Mouse (Mus musculus) kidney, postnatal 0 days (tissue): Measurements from ENCODE around the gene Myod1. TPM values are rescaled to one million over a fixed set of nuclear protein-coding genes. Genes with fewer than 3 reads are reported as not detected.

ENCODE experiments used
- ATAC-seq: fragments of 200-750 bp; cut with Nextera tagmentation; replicated peaks from 2 replicates; pipeline ENCODE4 v1.8.0; 2017; ENCODE audit warnings: low read depth, moderate number of reproducible peaks, moderate TSS enrichment, moderate library complexity; ENCODE audit not compliant: low FRiP score
- DNase-seq: peaks from one replicate; pipeline ENCODE4 v3.0.0-alpha.2; 2016; ENCODE audit warnings: low spot score
- H3K27ac ChIP-seq: fragments of 300-500 bp; sonication (generic); 2 replicates; pipeline ENCODE4 v1.5.1; 2014; ENCODE audit warnings: mild to moderate bottlenecking
- H3K27me3 ChIP-seq: fragments of 300-500 bp; sonication (generic); 2 replicates; pipeline ENCODE4 v1.6.1; 2014; ENCODE audit warnings: low read length, mixed read lengths; ENCODE audit not compliant: insufficient read depth
- H3K36me3 ChIP-seq: fragments of 300-500 bp; sonication (generic); 2 replicates; pipeline ENCODE4 v1.6.1; 2014; ENCODE audit warnings: low read length, mixed read lengths; ENCODE audit not compliant: insufficient read depth
- H3K4me1 ChIP-seq: fragments of 300-500 bp; sonication (generic); replicated peaks from 2 replicates; pipeline ENCODE4 v1.6.1; 2014; ENCODE audit warnings: antibody characterized with exemption, low read length, mixed read lengths; ENCODE audit not compliant: insufficient read depth
- H3K4me2 ChIP-seq: fragments of 300-500 bp; sonication (generic); 2 replicates; pipeline ENCODE4 v1.6.1; 2014; ENCODE audit warnings: mild to moderate bottlenecking, low read length, moderate library complexity, mixed read lengths
- H3K4me3 ChIP-seq: fragments of 300-500 bp; sonication (generic); replicated peaks from 2 replicates; pipeline ENCODE4 v1.5.1; 2014; ENCODE audit warnings: low read depth, low read length
- H3K9ac ChIP-seq: fragments of 300-500 bp; sonication (generic); 2 replicates; pipeline ENCODE4 v1.6.1; 2014; ENCODE audit warnings: low read depth, low read length
- H3K9me3 ChIP-seq: fragments of 300-500 bp; sonication (generic); replicated peaks from 2 replicates; pipeline ENCODE4 v1.6.1; 2016; ENCODE audit warnings: low read length, inconsistent platforms, mixed read lengths
- CTCF ChIP-seq: IDR thresholded peaks from 2 replicates; pipeline ENCODE4 v1.5.1; 2016; ENCODE audit warnings: antibody characterized with exemption, low read depth, mild to moderate bottlenecking, moderate library complexity
- WGBS: fragments of 180-500 bp; shearing (Covaris S2); extraction: QIAGEN DNeasy Blood & Tissue Kit; methylation state at CpG from one replicate; pipeline ENCODE4 v1.1.7; 2014; 5-methylcytosine and 5-hydroxymethylcytosine counted together
- polyA plus RNA-seq: library from polyadenylated mRNA; unstranded; fragments of >200 nt; fragmentation: Nextera tagmentation; extraction: Ambion mirVana; gene quantifications from 2 replicates; pipeline ENCODE4 v1.2.1, GENCODE M21; 2015

Gene Myod1
- polyA plus RNA-seq, 1 experiment from 2014 or later, result not detected

DNA sequence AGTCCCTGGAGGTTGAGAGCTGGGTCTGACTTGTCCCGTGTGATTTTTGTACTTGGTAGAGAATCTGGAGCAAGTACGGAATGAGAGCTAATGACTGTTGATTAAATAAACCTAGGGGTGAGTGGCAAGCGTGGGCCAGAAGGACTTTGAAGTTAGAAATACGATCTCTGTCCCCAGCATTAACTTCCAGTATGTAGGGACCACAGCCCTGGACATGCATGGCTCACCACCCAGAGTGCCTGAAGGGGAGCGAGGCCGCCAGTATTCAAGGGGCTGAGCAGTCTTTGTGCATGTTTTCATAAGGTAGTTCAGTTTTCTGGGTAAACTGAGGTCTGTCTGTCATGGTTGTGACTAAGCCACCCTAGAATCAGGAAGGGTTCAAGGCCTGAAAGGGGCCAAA, 19.3 kb downstream of the Myod1 start:
- H3K36me3 ChIP-seq, result no peaks in the 10 kb centered on the region
- peaks cover 50% of the 10 kb centered on the region for H3K27me3 ChIP-seq
- ATAC-seq (no peak), DNase-seq (no peak)
- H3K9me3 ChIP-seq, result no peaks in the 10 kb centered on the region
- H3K4me2 ChIP-seq, result 0 out of 2 replicates have a peak overlapping the region, but pooled peaks have one; percentile 76
- no peak overlapping the region for H3K9ac ChIP-seq
- no peak overlapping the region for H3K4me3 ChIP-seq
- WGBS, result 15% methylated on average over 6 of the region's 6 CpGs
- no peak overlapping the region for H3K27ac ChIP-seq
- peaks cover 10% of the 10 kb centered on the region for H3K4me1 ChIP-seq
- TF ChIP-seq CTCF, result no peak

DNA sequence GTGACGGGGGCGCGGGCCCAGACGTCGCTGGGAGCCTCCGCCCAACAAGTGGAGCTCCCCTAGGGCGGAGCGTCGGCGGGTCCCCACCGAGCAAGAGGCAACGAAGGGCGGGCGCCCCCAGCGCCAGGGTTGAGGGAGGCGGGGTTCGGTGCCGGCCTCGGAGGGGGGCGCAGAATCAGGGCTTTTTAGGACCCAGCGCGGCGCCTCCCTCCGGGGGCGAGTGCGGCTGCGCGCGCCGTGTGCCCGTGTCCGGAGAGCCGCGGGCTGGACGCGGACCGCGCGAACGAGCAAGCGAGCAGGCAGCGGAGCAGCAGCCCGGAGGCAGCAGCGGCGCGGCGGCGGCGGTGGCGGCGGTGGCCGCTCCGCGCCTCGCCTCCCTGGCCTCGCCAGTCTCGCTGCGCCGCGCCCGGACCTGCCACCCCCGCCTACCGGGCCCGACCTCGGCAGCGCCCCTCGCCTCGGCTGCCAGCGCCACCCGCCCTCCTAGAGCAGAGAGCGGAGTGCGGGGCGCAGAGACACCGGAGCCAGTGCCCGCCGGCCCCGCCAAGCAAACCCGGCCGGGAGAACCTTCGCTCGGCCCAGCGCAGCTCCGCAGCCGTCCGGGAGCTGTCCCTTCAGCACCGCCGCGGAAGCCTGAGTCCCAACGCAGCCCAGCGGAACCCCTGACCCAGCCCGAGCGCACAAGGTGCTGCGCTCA, 20.1 kb downstream of the Myod1 start, which contains the start of gene Kcnc1:
Kcnc1 (plus strand) TSS at position 267 of the 697 bp plus-strand sequence.
- ATAC-seq (peak; percentile 77), DNase-seq (peak; percentile 86)
- peak within 1 kb of the TSS; percentile 76 for H3K4me2 ChIP-seq
- no peaks in the 10 kb centered on the region for H3K9me3 ChIP-seq
- H3K27me3 ChIP-seq, result peaks cover 50% of the 10 kb centered on the region
- no peak for TF ChIP-seq CTCF
- H3K27ac ChIP-seq, result no peak within 1 kb of the TSS
- H3K4me1 ChIP-seq, result peaks cover 10% of the 10 kb centered on the region
- peak within 1 kb of the TSS; percentile 37 for H3K4me3 ChIP-seq
- H3K9ac ChIP-seq, result no peak within 1 kb of the TSS
- H3K36me3 ChIP-seq, result no peaks in the 10 kb centered on the region
- WGBS, result under 1% methylated on average over 41 of the region's 93 CpGs

DNA sequence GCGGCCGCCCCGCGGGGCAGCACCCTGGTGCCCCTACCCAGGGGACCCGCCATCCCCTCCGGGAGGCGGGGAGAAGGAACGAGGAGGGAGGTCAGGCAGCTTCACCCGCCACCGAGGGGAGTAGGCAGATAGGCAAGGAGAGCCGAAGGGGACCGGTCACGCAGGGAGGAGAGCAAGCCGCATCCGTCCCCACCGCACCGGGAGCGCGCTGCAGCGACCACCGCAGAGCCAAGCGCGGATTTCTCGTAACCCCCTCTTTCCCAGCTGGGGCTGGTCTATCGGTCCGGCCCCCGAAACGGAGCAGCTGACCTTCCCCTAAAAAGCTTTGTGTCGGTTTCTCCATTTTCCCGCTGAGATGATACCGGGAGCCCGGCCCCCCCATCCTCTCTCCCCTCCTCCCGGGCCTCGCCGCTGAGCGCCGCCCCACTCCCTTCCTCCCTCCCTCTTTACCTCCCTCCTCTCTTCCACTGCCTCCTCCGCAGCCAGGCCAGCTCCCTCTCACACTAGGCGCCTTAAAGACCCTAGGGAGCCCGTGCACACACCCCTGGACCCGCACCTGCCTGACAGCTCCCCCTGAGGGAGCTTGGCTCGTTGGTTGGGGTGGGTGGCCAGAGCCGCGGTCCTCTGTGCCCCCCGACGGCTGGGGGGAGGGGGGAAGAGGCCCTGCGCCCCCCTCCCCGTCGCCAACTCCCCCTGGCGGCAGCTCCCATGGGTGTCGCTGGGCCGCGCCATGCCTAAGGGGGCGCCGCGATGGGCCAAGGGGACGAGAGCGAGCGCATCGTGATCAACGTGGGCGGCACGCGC, 20.9 kb downstream of the Myod1 start:
- peak overlapping the region; percentile 76 for H3K4me2 ChIP-seq
- no peak overlapping the region for H3K9ac ChIP-seq
- H3K36me3 ChIP-seq, result no peaks in the 10 kb centered on the region
- peaks cover 47% of the 10 kb centered on the region for H3K27me3 ChIP-seq
- no peaks in the 10 kb centered on the region for H3K9me3 ChIP-seq
- peak; percentile 28; the same call in 1 of the 2 replicates for TF ChIP-seq CTCF
- WGBS, result 2% methylated on average over 59 of the region's 64 CpGs
- no peak for ATAC-seq
- DNase-seq, result no peak
- peak overlapping the region; percentile 37; the same call in 1 of the 2 replicates for H3K4me3 ChIP-seq
- no peak overlapping the region for H3K27ac ChIP-seq
- H3K4me1 ChIP-seq, result peaks cover 10% of the 10 kb centered on the region

DNA sequence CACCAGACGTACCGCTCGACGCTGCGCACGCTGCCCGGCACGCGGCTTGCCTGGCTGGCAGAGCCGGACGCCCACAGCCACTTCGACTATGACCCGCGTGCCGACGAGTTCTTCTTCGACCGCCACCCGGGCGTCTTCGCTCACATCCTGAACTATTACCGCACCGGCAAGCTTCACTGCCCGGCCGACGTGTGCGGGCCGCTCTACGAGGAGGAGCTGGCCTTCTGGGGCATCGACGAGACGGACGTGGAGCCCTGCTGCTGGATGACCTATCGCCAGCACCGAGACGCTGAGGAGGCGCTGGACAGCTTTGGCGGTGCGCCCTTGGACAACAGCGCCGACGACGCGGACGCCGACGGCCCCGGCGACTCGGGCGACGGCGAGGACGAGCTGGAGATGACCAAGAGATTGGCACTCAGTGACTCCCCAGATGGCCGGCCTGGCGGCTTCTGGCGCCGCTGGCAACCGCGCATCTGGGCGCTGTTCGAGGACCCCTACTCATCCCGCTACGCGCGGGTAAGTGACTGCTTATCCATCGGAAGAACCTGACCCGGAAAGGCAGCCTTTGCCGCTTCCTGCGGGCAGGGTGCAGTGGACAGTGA, 21.6 kb downstream of the Myod1 start:
- no peak for DNase-seq
- 14% methylated on average over 64 of the region's 70 CpGs for WGBS
- no peak overlapping the region for H3K9ac ChIP-seq

DNA sequence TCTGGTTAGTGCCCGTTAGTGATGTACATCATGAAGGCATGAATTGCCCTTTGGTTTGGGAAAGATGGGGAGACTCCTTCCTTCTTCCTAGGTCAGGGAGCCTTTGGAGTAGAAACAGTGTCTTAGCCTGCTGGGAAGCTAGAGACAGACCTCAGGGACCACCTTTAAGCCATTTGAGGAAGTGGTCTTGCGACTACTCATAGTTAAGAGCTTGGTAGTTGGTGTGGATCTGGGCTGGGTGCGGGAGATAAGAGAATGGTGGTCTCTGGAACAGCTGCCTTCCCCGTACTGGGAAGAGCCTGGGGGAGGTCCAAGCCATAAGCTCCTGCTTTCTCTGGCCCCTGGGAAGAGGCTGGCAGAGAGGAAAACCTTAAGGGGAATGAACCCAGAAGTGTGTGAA, 22.3 kb downstream of the Myod1 start:
- Histone ChIP-seq H3K9ac (no peak overlapping the region), H3K27me3 (peaks cover 43% of the 10 kb centered on the region), H3K4me3 (no peak overlapping the region), H3K9me3 (no peaks in the 10 kb centered on the region), H3K27ac (no peak overlapping the region), H3K36me3 (no peaks in the 10 kb centered on the region), H3K4me2 (no peak overlapping the region), H3K4me1 (peaks cover 10% of the 10 kb centered on the region)
- 61% methylated on average over 4 of the region's 4 CpGs for WGBS
- DNase-seq, result no peak
- ATAC-seq, result no peak
- TF ChIP-seq CTCF, result no peak

More for the DNA sequence above, 21.6 kb downstream of the Myod1 start:
- Histone ChIP-seq H3K36me3 (no peaks in the 10 kb centered on the region), H3K4me2 (no peak overlapping the region), H3K9me3 (no peaks in the 10 kb centered on the region), H3K27me3 (peaks cover 47% of the 10 kb centered on the region), H3K4me1 (peaks cover 10% of the 10 kb centered on the region), H3K4me3 (no peak overlapping the region), H3K27ac (no peak overlapping the region)
- no peak for ATAC-seq
- TF ChIP-seq CTCF, result no peak

DNA sequence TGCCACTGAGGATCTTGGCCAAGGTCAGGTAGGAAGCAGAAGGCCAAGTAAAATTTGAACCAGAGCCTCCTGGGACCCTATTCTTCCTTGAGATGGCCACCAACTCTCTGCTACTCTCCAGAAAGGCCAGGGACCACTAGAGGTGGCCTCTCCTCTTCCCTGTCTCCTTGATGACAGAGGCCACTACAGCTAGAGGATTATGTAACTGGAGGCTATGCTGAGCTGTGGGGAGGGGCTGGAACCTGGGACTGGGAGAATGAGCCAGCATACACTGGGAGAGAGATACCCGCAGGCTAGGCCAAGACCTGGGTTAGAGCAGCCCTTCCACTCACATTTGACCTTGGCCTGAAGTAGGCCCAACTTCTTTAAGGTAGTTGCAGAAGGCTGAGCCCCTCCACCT, 23.4 kb downstream of the Myod1 start:
- no peak for TF ChIP-seq CTCF
- ATAC-seq (no peak), DNase-seq (no peak)
- Histone ChIP-seq H3K4me3 (no peak overlapping the region), H3K4me2 (no peak overlapping the region), H3K9me3 (no peaks in the 10 kb centered on the region), H3K27me3 (peaks cover 33% of the 10 kb centered on the region), H3K4me1 (peaks cover 10% of the 10 kb centered on the region), H3K27ac (no peak overlapping the region), H3K36me3 (no peaks in the 10 kb centered on the region), H3K9ac (no peak overlapping the region)
- WGBS, result 90% methylated on average over 1 of the region's 1 CpGs
